Mouse (Mus musculus) spleen, adult 12 weeks (tissue): ENCODE measurements at regions not wholly inside any gene's neighbourhood (a gene's known extent, or its start where the extent isn't known, plus 50 kb on each side); places are given as distances from the start of the nearest gene placed in this dataset.

Experiments
- DNase-seq: peaks from one replicate; pipeline ENCODE4 v3.0.0; 2022; ENCODE audit warnings: low spot score

DNA sequence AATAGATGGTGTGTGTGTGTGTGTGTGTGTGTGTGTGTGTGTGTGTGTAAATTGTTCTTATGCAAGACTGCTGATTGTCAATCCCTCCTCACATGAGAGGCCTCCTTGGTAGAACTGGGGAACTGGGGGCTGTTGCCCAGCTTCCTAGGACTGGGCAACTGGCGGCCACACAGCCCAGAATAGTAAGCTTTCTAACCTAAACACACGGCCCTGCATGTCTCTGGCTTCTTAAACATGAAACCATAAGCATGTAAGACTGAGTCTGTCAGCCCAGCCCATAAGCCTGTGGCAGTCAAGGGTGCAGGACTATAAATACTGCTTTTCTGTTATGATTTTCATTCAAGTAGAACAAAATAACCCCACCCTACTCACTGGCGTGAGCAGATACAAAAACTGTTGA is 60.7 kb downstream of the Ifng start:
- no peak for DNase-seq

DNA sequence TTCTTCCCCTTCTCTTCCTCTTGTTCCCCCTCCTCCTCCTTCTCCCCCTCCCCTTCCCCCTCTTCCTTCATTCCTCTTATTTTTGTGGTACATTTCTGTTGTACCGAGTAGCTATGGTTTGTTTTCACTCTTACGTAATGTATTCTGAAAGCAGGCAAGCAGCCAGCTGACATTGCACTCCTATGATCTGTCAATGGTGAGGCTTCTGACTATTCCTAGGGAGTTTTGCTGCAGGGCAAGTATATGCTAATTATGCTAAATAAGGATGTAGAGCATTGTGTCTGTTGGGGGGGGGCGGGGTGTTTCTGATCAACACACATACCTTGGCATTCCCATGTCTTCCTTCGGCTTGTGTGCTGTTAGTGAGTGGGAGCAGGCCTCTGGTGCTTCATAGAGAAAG is 64.0 kb downstream of the Ifng start:
- DNase-seq: no peak

DNA sequence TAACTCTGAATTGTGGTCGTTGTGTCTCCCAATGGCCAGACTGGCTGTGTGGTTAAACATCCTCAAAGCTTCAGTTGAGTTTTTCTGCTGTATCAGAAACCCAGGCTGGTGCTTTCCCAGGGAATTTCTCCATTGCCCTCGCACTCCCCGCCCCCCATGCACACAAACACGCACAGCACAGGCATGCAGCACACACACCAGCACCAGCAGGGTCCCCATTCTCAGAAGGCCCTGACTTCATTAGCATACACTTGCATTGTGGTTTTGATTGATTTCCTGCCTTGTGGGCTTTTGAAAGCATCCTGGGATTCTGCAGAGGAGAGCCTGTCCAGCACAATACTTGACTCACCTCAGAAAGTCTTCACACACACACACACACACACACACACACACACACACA is 65.3 kb downstream of the Ifng start:
- no peak for DNase-seq

DNA sequence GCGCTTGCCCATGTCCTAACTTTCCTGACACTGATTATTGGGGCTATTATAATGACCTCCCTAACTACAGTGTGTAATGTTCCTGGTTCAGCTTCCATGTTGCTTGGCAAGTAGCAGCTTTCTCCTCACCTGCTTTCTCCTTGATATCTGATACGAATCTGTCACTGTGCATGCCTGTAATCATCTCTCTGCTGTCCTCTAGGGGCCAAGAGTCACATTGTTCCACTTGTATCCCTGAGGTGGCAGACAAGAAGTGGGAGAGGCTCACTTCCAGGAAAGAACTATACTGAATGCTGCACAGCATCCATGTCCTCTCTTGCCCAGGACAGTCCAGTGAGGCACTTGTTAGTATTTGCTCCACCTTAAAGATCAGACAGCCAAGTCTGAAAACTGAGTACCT is 66.8 kb downstream of the Ifng start:
- DNase-seq: no peak

- no peak for DNase-seq
Observed at GRCm38 (mm10) chr10:118516839-118517238, 76.0 kb downstream of the Ifng start.

DNA sequence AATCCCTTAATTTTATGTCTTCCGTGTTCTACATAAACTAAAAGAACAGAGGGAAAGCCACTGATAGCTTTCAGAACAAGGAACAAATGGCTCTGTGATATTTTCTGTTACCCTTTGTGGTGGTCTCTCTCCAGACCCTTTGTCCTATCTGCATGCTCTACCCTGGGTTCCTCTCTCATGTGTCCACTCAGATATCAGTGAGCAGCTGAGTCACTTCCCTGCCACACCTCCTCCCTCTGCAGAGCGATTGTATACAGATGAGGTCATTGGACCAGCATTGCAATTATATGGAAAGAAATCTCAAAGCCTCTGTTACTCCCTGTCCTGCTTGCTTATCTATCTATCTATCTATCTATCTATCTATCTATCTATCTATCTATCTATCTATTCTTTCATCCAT is 77.1 kb downstream of the Ifng start:
- no peak for DNase-seq

GRCm38 (mm10) chr10:118545966-118546365 is 105.1 kb downstream of the Ifng start:
- DNase-seq: no peak

DNA sequence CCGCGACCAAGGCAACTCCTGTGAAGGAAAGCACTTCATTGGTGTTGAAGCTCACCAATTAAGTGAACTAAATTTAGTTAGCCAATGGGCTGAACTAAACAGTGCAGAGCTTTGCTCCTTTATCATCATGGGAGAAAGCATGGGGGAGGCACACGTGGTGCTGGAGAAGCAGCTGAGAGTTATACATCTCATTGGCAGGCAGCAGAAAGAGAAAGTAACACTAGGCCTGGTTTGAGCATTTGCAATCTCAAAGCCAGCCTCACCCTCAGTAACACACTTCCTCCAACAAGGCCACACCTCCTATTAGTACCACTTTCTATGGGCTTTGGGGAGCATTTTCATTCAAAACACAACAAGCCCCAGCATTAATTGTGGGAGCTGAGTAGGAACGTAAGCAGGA is 109.4 kb downstream of the Ifng start:
- DNase-seq: no peak

- no peak for DNase-seq
Observed at GRCm38 (mm10) chr10:118558848-118559247, 118.0 kb downstream of the Ifng start.

- no peak for DNase-seq
Observed at GRCm38 (mm10) chr10:118564041-118564440, 123.2 kb downstream of the Ifng start.

- no peak for DNase-seq
Observed at GRCm38 (mm10) chr10:118564528-118565268, 123.9 kb downstream of the Ifng start.

GRCm38 (mm10) chr10:118568617-118569016 is 127.8 kb downstream of the Ifng start:
- no peak for DNase-seq

- no peak for DNase-seq
Observed at GRCm38 (mm10) chr10:118569424-118569823, 128.6 kb downstream of the Ifng start.

DNA sequence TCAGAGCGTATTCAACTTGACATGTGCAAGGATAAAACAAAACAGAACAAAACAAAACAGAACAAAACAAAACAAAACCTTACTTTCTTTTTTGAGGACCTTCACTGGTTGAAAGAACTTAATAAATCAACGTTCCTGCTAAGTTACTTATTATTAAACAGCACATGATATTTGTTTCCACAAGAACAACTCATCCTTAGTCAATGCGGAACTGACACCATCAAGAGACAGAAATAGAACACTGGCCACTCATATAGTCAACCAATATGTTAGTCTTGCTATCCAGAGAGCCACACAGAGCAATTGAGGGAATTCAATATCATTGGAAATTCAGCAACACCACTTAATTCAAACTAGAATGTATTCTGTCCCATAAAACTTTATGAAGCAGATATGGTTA is 132.4 kb downstream of the Ifng start:
- DNase-seq: no peak

GRCm38 (mm10) chr10:118575570-118575969 is 134.7 kb downstream of the Ifng start:
- DNase-seq: no peak

DNA sequence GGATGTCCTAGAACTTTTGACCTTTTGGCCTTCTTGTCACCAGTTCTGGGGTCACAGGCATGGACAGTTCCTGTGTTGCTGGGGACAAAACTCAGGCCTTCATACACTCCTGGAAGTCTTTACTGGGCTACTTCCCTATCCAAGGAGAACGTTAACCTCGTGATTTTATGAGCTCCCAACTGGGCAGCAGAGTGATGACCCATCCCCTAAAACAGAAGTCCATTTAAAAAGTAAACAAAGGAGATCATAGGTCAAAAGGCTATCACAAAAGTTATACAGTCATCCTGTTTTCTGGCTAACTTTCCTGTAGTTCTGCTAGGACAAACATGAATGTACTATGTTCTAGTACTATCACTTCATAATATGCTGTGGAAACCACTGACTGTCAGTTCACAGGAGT is 140.5 kb downstream of the Ifng start:
- no peak for DNase-seq

- DNase-seq: no peak
Observed at GRCm38 (mm10) chr10:118585821-118586220, 145.0 kb downstream of the Ifng start.

DNA sequence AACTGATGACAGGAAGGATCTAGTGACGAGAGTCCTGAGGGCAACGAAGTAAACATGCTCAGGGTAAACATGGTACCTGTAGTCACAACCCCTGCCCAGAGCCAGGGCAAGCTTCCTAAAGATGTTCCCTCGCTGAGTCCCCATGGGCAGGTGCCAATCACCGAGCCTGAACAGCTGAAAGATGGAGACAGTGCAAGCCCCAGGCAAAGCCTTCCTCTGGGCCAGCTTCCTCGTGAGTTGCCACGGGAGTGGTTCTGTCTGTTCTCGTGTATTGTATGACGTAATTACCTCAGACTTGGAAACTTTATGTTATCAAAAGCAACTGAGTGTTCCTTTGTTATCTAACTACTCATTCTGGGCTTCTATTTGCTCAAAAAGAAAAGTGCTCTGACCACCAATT is 147.4 kb downstream of the Ifng start:
- DNase-seq: no peak

DNA sequence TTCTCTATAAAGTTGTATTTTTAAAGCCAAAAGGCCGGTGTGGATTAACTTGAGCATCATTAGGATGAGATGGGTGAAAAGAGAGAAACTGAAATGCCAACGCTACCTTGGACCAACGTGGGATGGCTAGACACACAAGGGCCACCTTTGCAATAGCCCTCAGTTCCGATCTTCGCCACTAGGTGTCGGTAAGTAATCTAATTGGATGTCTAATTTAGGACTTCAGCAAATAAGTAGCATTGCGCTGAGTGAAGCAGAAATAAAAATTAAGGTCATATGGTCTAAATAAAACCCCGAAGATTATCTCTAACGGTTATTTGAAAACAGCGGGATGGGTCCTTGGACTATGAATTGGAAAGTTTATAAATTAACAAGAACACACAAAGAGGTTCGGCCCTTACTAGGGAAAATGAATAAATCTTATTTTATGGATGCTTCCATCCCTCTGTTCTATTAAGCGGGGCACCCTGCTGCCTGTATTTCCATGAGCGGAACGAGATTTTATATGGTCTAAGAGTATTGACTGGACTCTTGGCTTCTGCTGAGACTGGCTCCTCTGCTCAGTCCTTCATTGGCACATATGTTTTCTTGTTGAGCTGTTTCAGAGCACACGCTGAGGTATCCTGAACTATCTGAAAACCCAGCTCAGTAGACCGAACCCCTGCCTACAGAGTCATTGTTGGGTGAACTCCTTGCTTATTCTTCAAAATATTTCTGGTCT is 152.0 kb downstream of the Ifng start:
- DNase-seq: peak; percentile 39

- DNase-seq: no peak
Observed at GRCm38 (mm10) chr10:118596206-118596605, 155.4 kb downstream of the Ifng start.

- no peak for DNase-seq
Observed at GRCm38 (mm10) chr10:118598497-118598896, 157.7 kb downstream of the Ifng start.

- DNase-seq: no peak
Observed at GRCm38 (mm10) chr10:118599197-118599596, 158.4 kb downstream of the Ifng start.

- no peak for DNase-seq
Observed at GRCm38 (mm10) chr10:118599610-118600009, 158.8 kb downstream of the Ifng start.

DNA sequence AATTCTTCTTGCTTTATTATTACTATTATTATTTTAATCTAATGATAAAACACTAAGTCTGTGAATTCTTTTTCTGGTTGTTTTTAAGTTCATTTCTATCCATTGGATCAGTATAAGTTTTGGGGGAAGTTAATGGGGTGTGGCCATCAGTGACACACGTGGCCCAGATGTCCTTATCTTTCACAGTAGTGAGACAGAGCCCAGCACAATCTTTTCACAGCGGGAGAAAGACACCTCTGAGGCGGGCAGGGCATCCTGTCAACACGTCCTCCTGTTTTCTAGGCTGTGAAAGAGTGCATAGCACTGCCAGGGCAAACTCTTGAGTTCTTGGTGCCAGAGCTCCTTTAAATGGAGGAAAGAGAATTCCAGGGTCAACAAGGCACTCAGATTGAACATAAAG is 162.1 kb downstream of the Ifng start:
- DNase-seq: no peak
